Mouse (Mus musculus) adrenal gland, postnatal 25 days (tissue): Measurements from ENCODE around the gene Coq4. TPM values are rescaled to one million over a fixed set of nuclear protein-coding genes. Genes with fewer than 3 reads are reported as not detected.
A peak's percentile ranks its signal among the peaks of the same experiment; 100 is the strongest.
"Not testable (repeated sequence)": the region's sequence is repeated elsewhere in the genome, so short reads cannot be mapped to it uniquely, and the experiment has no call there.

Experiments
- DNase-seq: peaks from one replicate; pipeline ENCODE4 v3.0.0; 2021; ENCODE audit warnings: mixed read lengths
- long read RNA-seq: library from polyadenylated mRNA; stranded (forward); transcript quantifications from one replicate; pipeline ENCODE4 v2.0.0, GENCODE M21; 2021
- total RNA-seq: library from RNA; stranded (reverse); gene quantifications from 2 replicates; pipeline ENCODE4 v1.2.3, GENCODE M21; 2021

Gene Coq4
- 19.7 and 23.0 TPM in 2 replicates for total RNA-seq
- long read RNA-seq, transcript Coq4-201 (7 exons, 1,991 nt) = major isoform, 29 of 39 reads
- long read RNA-seq, partial matches to known transcripts = 1 of 39 reads
- long read RNA-seq, other reads (novel, unspliced or antisense) = 8 of 39 reads

- DNase-seq = peak; percentile 79
Measured at GRCm38 (mm10) chr2:29787104-29787917, at the start of gene Coq4. Gene Coq4, plus strand, starts transcription at chr2:29787493.

GRCm38 (mm10) chr2:29738799-29739198, 48.5 kb upstream of the Coq4 start:
- DNase-seq = peak; percentile 0

- DNase-seq = peak; percentile 1
Measured at GRCm38 (mm10) chr2:29739368-29739767, 47.9 kb upstream of the Coq4 start.

GRCm38 (mm10) chr2:29741207-29741606, 46.1 kb upstream of the Coq4 start:
- DNase-seq = peak; percentile 0

- DNase-seq = no peak
Measured at GRCm38 (mm10) chr2:29744256-29744655, 43.0 kb upstream of the Coq4 start.

GRCm38 (mm10) chr2:29747188-29747782, 40.0 kb upstream of the Coq4 start:
- no peak for DNase-seq

- DNase-seq = no peak
Measured at GRCm38 (mm10) chr2:29747852-29748251, 39.4 kb upstream of the Coq4 start.

GRCm38 (mm10) chr2:29748499-29748898, 38.8 kb upstream of the Coq4 start:
- DNase-seq = no peak

GRCm38 (mm10) chr2:29751497-29751896, 35.8 kb upstream of the Coq4 start, which contains the start of gene Gm13420:
Gene Gm13420, minus strand, starts transcription at chr2:29751685.
- DNase-seq = no peak

- no peak for DNase-seq
Measured at GRCm38 (mm10) chr2:29752397-29752796, 34.9 kb upstream of the Coq4 start.

- DNase-seq = no peak
Measured at GRCm38 (mm10) chr2:29755693-29756092, 31.6 kb upstream of the Coq4 start.

- DNase-seq = peak; percentile 78
Measured at GRCm38 (mm10) chr2:29764831-29765230, 22.5 kb upstream of the Coq4 start.

- no peak for DNase-seq
Measured at GRCm38 (mm10) chr2:29767976-29768709, 19.1 kb upstream of the Coq4 start.

- no peak for DNase-seq
Measured at GRCm38 (mm10) chr2:29768901-29769300, 18.4 kb upstream of the Coq4 start.

GRCm38 (mm10) chr2:29770162-29770561, 17.1 kb upstream of the Coq4 start:
- DNase-seq = no peak

- DNase-seq = peak; percentile 38
Measured at GRCm38 (mm10) chr2:29771611-29772461, 15.5 kb upstream of the Coq4 start.

- DNase-seq = no peak
Measured at GRCm38 (mm10) chr2:29773323-29773722, 14.0 kb upstream of the Coq4 start.

GRCm38 (mm10) chr2:29781256-29781655, 6.0 kb upstream of the Coq4 start:
- not testable (repeated sequence) for DNase-seq

- DNase-seq = no peak
Measured at GRCm38 (mm10) chr2:29784290-29784689, 3.0 kb upstream of the Coq4 start.

- DNase-seq = peak; percentile 85
Measured at GRCm38 (mm10) chr2:29787937-29788681, 816 bp downstream of the Coq4 start, which contains the start of gene Trub2. Gene Trub2, minus strand, starts transcription at chr2:29788502.
